Mouse (Mus musculus) limb, embryonic 10.5 days (tissue): ENCODE data around the gene Rtkn2. TPM values are rescaled to one million over a fixed set of nuclear protein-coding genes. Genes with fewer than 3 reads are reported as not detected.

Source experiments
- DNase-seq: peaks from one replicate; pipeline ENCODE4 v3.0.0-alpha.2; 2017; ENCODE audit warnings: low spot score
- H3K27ac ChIP-seq: fragments of 300-500 bp; sonication (generic); 2 replicates; pipeline ENCODE4 v1.5.1; 2016; ENCODE audit warnings: mild to moderate bottlenecking
- H3K27me3 ChIP-seq: fragments of 300-500 bp; sonication (generic); 2 replicates; pipeline ENCODE4 v1.6.1; 2016; ENCODE audit warnings: low read depth, mild to moderate bottlenecking; ENCODE audit not compliant: poor library complexity, severe bottlenecking
- H3K36me3 ChIP-seq: fragments of 300-500 bp; sonication (generic); 2 replicates; pipeline ENCODE4 v1.6.1; 2016; ENCODE audit warnings: mild to moderate bottlenecking, moderate library complexity
- H3K4me1 ChIP-seq: fragments of 300-500 bp; sonication (generic); 2 replicates; pipeline ENCODE4 v1.6.1; 2016
- H3K4me3 ChIP-seq: fragments of 300-500 bp; sonication (generic); 2 replicates; pipeline ENCODE4 v1.5.1; 2016; ENCODE audit warnings: mild to moderate bottlenecking, moderate library complexity
- H3K9me3 ChIP-seq: fragments of 300-500 bp; sonication (generic); replicated peaks from 2 replicates; pipeline ENCODE4 v1.6.1; 2016; ENCODE audit warnings: mild to moderate bottlenecking
- WGBS: fragments of 180-500 bp; shearing (Covaris S2); methylation state at CpG from one replicate; pipeline ENCODE4 v1.1.7; 2016; 5-methylcytosine and 5-hydroxymethylcytosine counted together
- polyA plus RNA-seq: library from polyadenylated mRNA; unstranded; fragments of >200 nt; fragmentation: Nextera tagmentation; extraction: Ambion mirVana; gene quantifications from 2 replicates; pipeline ENCODE4 v1.2.1, GENCODE M21; 2016

The Rtkn2 gene
- polyA plus RNA-seq, 1 experiment from 2014 or later: 11.8 TPM

DNA sequence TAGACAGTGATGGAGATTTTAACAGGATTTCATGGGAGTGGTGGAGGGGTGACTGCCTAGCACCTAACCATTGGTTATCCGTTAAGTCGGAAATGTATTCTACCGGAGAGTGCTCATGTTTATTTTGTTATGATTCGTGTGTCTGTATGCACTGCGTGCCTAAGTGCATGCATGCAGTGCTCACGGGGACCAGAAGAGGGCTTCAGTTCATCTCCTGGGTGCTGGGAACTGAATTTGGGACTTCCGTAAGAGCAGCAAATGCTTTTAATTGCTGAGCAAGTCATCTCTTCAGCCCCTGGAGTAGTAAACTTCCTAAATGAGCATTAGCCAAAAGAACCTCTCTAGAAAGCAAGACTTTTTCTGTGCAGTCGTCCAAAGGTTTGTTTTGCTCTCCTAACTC lies 72.9 kb downstream of the Rtkn2 start:
- no peak overlapping the region for H3K4me3 ChIP-seq
- H3K36me3 ChIP-seq: no peaks in the 10 kb centered on the region
- H3K4me1 ChIP-seq: no peaks in the 10 kb centered on the region
- no peaks in the 10 kb centered on the region for H3K27me3 ChIP-seq
- 90% methylated on average over 8 of the region's 8 CpGs for WGBS
- no peak for DNase-seq
- H3K9me3 ChIP-seq: no peaks in the 10 kb centered on the region
- H3K27ac ChIP-seq: no peak overlapping the region

DNA sequence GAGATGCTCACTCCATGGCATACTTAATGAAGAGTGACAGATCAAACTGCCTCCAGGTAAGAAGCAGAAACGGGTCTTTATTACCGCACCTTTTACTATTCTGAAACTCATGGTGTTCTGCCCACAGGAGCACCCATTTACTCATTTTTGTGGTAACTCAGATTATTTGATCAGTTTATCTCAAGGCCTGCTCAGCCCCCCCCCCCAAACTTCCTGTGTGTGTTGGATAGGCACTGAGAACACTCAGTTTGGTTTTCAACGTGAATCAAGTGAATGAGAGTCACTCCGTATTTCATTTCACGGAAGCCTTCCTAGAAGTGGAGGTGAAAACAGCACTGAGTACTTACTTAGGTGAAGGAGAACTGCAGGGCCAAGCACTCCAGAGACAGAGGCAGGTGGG lies 74.8 kb downstream of the Rtkn2 start:
- Histone ChIP-seq H3K9me3 (no peaks in the 10 kb centered on the region), H3K27me3 (no peaks in the 10 kb centered on the region), H3K27ac (no peak overlapping the region), H3K4me1 (no peaks in the 10 kb centered on the region), H3K4me3 (no peak overlapping the region), H3K36me3 (no peaks in the 10 kb centered on the region)
- WGBS: 88% methylated on average over 5 of the region's 5 CpGs
- no peak for DNase-seq

- no peak overlapping the region for H3K27ac ChIP-seq
- 92% methylated on average over 6 of the region's 6 CpGs for WGBS
- H3K9me3 ChIP-seq: no peaks in the 10 kb centered on the region
- H3K36me3 ChIP-seq: no peaks in the 10 kb centered on the region
- no peaks in the 10 kb centered on the region for H3K4me1 ChIP-seq
- no peak overlapping the region for H3K4me3 ChIP-seq
- no peak for DNase-seq
- no peaks in the 10 kb centered on the region for H3K27me3 ChIP-seq
These were observed 75.3 kb downstream of the Rtkn2 start for GRCm38 (mm10) chr10:68054706-68055105.

GRCm38 (mm10) chr10:68057841-68058240 lies 78.5 kb downstream of the Rtkn2 start:
- Histone ChIP-seq H3K9me3 (no peaks in the 10 kb centered on the region), H3K27me3 (no peaks in the 10 kb centered on the region), H3K4me1 (peaks cover 6% of the 10 kb centered on the region), H3K27ac (no peak overlapping the region), H3K4me3 (no peak overlapping the region), H3K36me3 (no peaks in the 10 kb centered on the region)
- DNase-seq: no peak
- 95% methylated on average over 3 of the region's 3 CpGs for WGBS

DNA sequence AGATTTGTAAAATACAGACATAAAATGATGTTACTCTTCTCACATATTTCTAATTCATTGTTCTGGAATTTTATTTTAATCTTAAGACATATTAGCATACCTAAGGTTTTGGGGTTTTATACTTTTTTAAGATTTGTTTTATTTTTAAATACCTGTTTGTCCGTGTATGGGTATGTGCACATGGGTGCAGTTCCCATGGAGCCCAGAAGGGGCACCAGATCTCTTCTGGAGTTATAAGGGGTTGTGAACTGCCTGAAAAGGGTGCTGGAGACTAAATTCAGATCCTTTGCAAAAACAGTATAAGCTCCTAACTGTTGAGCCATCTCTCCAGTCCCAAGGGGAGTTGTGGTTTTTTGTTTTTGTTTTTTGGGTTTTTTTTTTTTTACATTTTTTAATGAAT lies 79.0 kb downstream of the Rtkn2 start:
- 91% methylated on average over 1 of the region's 1 CpGs for WGBS
- Histone ChIP-seq H3K27me3 (no peaks in the 10 kb centered on the region), H3K4me1 (peaks cover 6% of the 10 kb centered on the region), H3K36me3 (no peaks in the 10 kb centered on the region), H3K27ac (no peak overlapping the region), H3K4me3 (no peak overlapping the region), H3K9me3 (no peaks in the 10 kb centered on the region)
- DNase-seq: no peak

GRCm38 (mm10) chr10:68060590-68061248 lies 81.3 kb downstream of the Rtkn2 start:
- Histone ChIP-seq H3K4me1 (peaks cover 6% of the 10 kb centered on the region), H3K36me3 (no peaks in the 10 kb centered on the region), H3K9me3 (no peaks in the 10 kb centered on the region), H3K27ac (peak overlapping the region; percentile 70; the same call in 1 of the 2 replicates), H3K4me3 (no peak overlapping the region), H3K27me3 (no peaks in the 10 kb centered on the region)
- 77% methylated on average over 16 of the region's 16 CpGs for WGBS
- no peak for DNase-seq

GRCm38 (mm10) chr10:68061249-68061615 lies 81.9 kb downstream of the Rtkn2 start:
- DNase-seq: no peak
- Histone ChIP-seq H3K9me3 (no peaks in the 10 kb centered on the region), H3K36me3 (no peaks in the 10 kb centered on the region), H3K4me3 (no peak overlapping the region), H3K27ac (peak overlapping the region; percentile 70; the same call in 1 of the 2 replicates), H3K27me3 (no peaks in the 10 kb centered on the region), H3K4me1 (peaks cover 6% of the 10 kb centered on the region)
- WGBS: 63% methylated on average over 8 of the region's 8 CpGs

DNA sequence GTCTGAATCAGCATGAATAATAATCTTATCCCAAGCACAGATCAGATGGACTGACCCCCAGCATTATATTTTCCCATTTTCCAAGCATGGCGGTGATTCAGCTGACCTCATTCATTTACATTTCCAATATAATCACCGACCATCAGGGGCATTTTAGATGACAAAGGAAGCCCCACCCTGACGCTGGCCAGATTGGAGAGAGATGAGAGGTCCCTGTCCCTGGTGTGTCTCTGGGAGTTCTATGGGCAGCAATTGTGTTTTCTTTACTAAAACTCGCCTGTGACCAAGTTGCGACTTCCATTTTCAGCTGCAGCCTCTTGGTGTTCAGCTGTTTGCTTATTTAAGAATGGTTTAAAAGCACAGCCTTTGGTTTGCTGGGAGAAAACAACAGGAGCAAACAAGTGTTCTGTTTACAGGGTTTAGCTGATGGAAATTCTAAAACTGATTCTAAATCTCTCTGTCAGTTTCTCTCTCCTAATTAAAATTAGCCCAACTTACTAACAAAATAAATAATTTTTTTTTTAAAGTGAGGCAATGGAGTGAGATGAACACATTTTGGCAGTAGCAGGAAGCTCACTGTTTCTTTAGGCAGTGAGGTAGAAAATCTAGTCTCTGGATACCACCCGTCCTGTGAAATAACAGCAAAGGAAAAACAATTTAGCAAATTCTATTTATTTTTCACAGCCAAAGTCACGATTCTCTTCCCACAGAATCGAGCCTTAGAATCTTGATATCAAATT lies 84.6 kb downstream of the Rtkn2 start:
- 74% methylated on average over 8 of the region's 8 CpGs for WGBS
- Histone ChIP-seq H3K9me3 (no peaks in the 10 kb centered on the region), H3K27me3 (no peaks in the 10 kb centered on the region), H3K27ac (no peak overlapping the region), H3K4me3 (no peak overlapping the region), H3K36me3 (no peaks in the 10 kb centered on the region), H3K4me1 (peaks cover 6% of the 10 kb centered on the region)
- DNase-seq: no peak

DNA sequence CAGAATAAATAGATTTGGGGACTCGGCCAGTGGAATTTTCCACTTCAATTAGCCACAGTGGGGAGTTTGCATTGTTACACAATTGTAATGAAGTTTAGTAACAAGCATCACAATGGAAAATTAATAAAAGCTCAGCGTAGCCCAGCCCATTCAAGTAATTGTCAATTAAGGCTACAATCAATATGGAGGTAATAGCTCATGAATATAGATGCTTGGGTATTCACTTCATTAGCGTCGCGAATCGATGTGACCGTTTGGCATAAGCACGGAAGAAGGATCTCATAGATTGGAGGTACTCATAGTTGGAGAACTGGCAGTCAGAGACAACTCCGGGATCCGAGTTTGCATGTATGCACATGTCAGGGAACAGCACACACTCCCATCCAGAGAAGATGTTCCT lies 85.2 kb downstream of the Rtkn2 start:
- Histone ChIP-seq H3K9me3 (no peaks in the 10 kb centered on the region), H3K36me3 (no peaks in the 10 kb centered on the region), H3K4me1 (peaks cover 6% of the 10 kb centered on the region), H3K27me3 (no peaks in the 10 kb centered on the region), H3K4me3 (no peak overlapping the region), H3K27ac (no peak overlapping the region)
- no peak for DNase-seq
- WGBS: 92% methylated on average over 10 of the region's 10 CpGs

DNA sequence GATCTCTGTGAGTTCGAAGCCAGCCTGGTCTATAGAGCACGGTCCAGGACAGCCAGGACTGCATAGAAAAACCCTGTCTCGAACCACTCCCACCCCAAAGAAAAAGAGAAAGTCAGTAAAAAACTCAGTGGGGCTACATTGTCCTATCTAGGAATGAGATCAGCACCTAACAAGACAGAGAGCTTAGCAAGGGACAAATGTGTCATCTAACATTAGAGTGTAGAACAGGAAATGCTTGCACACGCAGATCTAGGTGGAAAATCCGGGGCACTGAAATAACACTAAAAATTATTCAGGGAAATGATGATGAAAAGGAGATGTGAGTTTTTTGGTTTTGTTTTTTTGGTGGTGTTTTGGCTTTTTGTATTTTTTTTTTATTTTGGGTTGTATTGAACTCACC lies 86.8 kb downstream of the Rtkn2 start:
- 95% methylated on average over 5 of the region's 5 CpGs for WGBS
- DNase-seq: no peak

GRCm38 (mm10) chr10:68067961-68068360 lies 88.6 kb downstream of the Rtkn2 start:
- no peak overlapping the region for H3K27ac ChIP-seq
- 82% methylated on average over 5 of the region's 5 CpGs for WGBS
- H3K4me1 ChIP-seq: no peaks in the 10 kb centered on the region
- H3K9me3 ChIP-seq: no peaks in the 10 kb centered on the region
- no peaks in the 10 kb centered on the region for H3K36me3 ChIP-seq
- no peak overlapping the region for H3K4me3 ChIP-seq
- DNase-seq: no peak
- H3K27me3 ChIP-seq: no peaks in the 10 kb centered on the region

More for the DNA sequence above, 86.8 kb downstream of the Rtkn2 start:
- no peaks in the 10 kb centered on the region for H3K27me3 ChIP-seq
- peaks cover under 1% of the 10 kb centered on the region; the same call in 1 of the 2 replicates for H3K4me1 ChIP-seq
- H3K36me3 ChIP-seq: no peaks in the 10 kb centered on the region
- no peak overlapping the region for H3K4me3 ChIP-seq
- H3K27ac ChIP-seq: no peak overlapping the region
- no peaks in the 10 kb centered on the region for H3K9me3 ChIP-seq

DNA sequence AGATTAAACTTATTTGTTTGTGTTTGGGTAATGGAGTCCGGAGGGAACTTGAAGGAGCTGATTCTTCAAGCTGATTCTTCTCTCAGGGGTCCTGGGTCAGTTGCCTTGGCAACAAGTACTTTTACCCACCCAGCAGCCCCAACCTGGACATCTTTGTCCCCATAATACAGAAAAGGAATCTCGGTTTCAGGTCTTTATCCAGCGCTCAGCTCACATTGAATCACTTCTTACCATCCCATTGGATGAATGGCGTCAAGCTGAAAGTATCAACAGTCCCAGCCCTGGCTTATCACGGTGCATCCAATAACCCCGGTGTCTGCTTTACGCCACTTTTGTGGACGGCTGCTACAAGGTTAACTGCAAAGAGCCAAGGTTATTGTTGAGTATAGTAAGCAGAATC lies 89.1 kb downstream of the Rtkn2 start:
- DNase-seq: no peak
- no peak overlapping the region for H3K4me3 ChIP-seq
- 89% methylated on average over 8 of the region's 8 CpGs for WGBS
- H3K9me3 ChIP-seq: no peaks in the 10 kb centered on the region
- no peaks in the 10 kb centered on the region for H3K4me1 ChIP-seq
- no peak overlapping the region for H3K27ac ChIP-seq
- H3K27me3 ChIP-seq: no peaks in the 10 kb centered on the region
- H3K36me3 ChIP-seq: no peaks in the 10 kb centered on the region

GRCm38 (mm10) chr10:68071041-68071440 lies 91.7 kb downstream of the Rtkn2 start:
- no peak overlapping the region for H3K27ac ChIP-seq
- no peaks in the 10 kb centered on the region for H3K27me3 ChIP-seq
- 85% methylated on average over 7 of the region's 7 CpGs for WGBS
- H3K36me3 ChIP-seq: no peaks in the 10 kb centered on the region
- H3K9me3 ChIP-seq: no peaks in the 10 kb centered on the region
- DNase-seq: no peak
- H3K4me3 ChIP-seq: no peak overlapping the region
- no peaks in the 10 kb centered on the region for H3K4me1 ChIP-seq
